Mouse (Mus musculus): Measurements from ENCODE around the gene Swi5. TPM values are rescaled to one million over a fixed set of nuclear protein-coding genes. Genes with fewer than 3 reads are reported as not detected.

Gene Swi5
- polyA plus RNA-seq, 1 experiment from 2014 or later: 140 TPM

DNA sequence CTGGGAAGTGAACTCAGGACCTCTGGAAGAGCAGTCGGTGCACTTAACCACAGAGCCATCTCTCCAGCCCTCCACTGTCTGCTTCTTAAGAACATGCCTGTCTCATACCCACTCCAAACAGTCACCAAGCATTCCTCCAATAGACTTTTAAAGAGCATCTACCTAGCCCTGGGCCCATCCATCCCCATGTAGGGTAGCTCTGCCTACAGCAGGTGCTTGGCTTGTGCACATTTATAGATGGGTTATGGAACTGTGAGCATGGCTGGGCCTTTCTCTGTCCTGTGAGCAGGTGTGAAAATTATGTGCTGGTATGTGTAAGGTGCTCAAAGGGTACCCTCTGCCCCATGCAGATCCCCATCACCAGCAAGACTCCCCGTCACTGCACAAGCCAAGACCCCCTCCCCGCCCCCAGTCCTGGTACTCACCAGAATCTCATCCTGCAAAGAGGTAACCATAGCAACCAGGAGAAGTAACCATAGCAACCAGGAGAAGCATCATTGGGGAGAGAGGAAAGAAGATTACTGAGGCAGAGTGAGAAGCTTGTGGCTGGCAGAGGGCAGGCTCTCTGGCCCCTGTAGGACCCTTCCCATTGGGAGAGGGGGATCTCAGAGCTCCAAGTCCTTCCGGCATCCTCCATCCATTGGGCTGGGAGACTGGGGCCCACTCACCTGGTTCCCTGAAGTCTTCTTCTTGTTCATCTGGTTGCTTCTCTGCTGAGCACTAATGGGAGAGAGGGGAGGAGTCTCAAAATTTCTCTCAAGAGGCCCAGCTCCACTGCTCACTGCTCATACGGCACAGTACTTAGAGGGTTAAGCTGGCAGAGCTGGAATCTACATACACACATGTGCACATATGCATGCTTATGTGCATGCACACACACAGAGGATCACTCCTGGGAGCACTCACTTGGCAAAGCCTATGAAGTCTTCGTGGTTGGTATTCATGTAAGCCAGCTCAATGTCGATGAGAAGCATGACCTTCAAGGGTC is 35.2 kb upstream of the Swi5 start:
- 55% methylated on average over 7 of the region's 7 CpGs for WGBS
- peak; percentile 68 for ATAC-seq (ENCODE audit: low read depth)
- Histone ChIP-seq H3K36me3 (ENCODE audit: control insufficient read depth, insufficient read depth, low read length) (0 out of 2 replicates have a peak, but pooled peaks cover 8% of the 10 kb centered on the region), H3K9me3 (ENCODE audit: control insufficient read depth, low read length) (no peaks in the 10 kb centered on the region), H3K27me3 (ENCODE audit: control insufficient read depth, insufficient read depth, low read length) (no peaks in the 10 kb centered on the region), H3K4me2 (ENCODE audit: low read depth, low read length) (0 out of 2 replicates have a peak overlapping the region, but pooled peaks have one; percentile 6), H3K4me1 (ENCODE audit: control insufficient read depth, insufficient read depth, low read length) (peaks cover 8% of the 10 kb centered on the region; the same call in 1 of the 2 replicates), H3K9ac (replicated peaks; ENCODE audit: low read depth, low read length) (0 out of 2 replicates have a peak overlapping the region, but pooled peaks have one; percentile 21), H3K27ac (ENCODE audit: low read depth, low read length) (peak overlapping the region; percentile 73), H3K4me3 (ENCODE audit: low read depth, low read length) (no peak overlapping the region)

DNA sequence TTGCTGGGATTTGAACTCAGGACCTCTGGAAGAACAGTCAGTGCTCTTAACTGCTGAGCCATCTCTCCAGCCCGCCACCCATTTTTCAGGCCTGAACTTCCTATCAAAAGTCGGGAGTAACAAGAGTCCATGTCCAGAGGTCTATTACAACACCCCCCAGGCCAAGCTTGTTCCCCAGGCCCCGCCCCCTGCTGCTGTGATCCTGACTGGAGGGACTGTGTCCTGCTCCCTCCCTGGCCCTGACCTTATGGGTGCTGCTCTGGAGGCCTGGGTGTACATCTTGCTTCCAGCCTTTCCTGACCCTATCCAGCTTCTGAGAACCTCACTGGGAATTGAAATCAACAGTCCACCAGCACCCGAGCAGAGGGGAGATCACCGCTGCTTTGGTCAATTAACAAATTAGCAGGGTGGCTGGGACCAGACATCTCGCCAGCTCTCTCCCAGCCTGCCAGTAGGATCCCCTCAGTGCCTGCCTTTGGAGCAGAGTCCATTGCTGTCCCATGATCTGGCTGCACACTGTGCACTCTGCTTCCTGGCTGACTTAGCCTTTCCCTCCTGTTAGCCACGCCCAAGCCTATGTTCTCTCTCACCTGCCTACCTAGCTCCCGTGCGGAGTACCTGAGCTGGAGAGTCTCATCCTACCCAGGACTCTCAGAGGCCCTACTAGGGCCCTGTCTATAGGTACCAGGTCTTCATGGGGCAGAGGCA is 33.9 kb upstream of the Swi5 start:
- H3K36me3 ChIP-seq (ENCODE audit: control insufficient read depth, insufficient read depth, low read length): 0 out of 2 replicates have a peak, but pooled peaks cover 8% of the 10 kb centered on the region
- ATAC-seq (ENCODE audit: low read depth): no peak
- 66% methylated on average over 9 of the region's 9 CpGs for WGBS
- H3K4me1 ChIP-seq (ENCODE audit: control insufficient read depth, insufficient read depth, low read length): peaks cover 8% of the 10 kb centered on the region; the same call in 1 of the 2 replicates
- H3K9me3 ChIP-seq (ENCODE audit: control insufficient read depth, low read length): no peaks in the 10 kb centered on the region
- H3K27ac ChIP-seq (ENCODE audit: low read depth, low read length): no peak overlapping the region
- H3K4me3 ChIP-seq (ENCODE audit: low read depth, low read length): no peak overlapping the region
- no peak overlapping the region for H3K9ac ChIP-seq (replicated peaks; ENCODE audit: low read depth, low read length)
- no peak overlapping the region for H3K4me2 ChIP-seq (ENCODE audit: low read depth, low read length)
- no peaks in the 10 kb centered on the region for H3K27me3 ChIP-seq (ENCODE audit: control insufficient read depth, insufficient read depth, low read length)

DNA sequence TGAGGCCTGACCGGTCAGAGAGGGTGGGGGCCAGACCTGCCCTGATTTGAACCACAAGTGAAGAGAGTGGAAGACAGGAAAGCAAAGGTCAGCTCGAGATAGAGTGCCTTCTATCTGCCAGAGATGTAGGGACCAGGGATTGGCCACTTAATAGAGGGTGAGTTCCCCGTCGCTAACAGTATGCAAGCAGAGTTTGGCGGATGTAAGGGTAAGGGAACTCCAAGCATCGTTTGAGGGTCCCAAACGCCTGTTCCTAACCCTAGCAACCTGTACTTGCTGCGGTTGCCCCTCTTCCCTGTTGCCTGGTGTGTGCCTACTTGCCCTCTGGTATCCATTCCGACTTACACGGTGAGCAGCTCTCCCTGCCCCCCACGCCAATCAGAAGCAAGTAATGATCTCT is 32.8 kb upstream of the Swi5 start:
- peaks cover 8% of the 10 kb centered on the region; the same call in 1 of the 2 replicates for H3K4me1 ChIP-seq (ENCODE audit: control insufficient read depth, insufficient read depth, low read length)
- 73% methylated on average over 11 of the region's 11 CpGs for WGBS
- H3K9ac ChIP-seq (replicated peaks; ENCODE audit: low read depth, low read length): no peak overlapping the region
- no peaks in the 10 kb centered on the region for H3K27me3 ChIP-seq (ENCODE audit: control insufficient read depth, insufficient read depth, low read length)
- H3K9me3 ChIP-seq (ENCODE audit: control insufficient read depth, low read length): no peaks in the 10 kb centered on the region
- H3K4me3 ChIP-seq (ENCODE audit: low read depth, low read length): no peak overlapping the region
- no peak for ATAC-seq (ENCODE audit: low read depth)
- peaks cover 14% of the 10 kb centered on the region; the same call in 1 of the 2 replicates for H3K36me3 ChIP-seq (ENCODE audit: control insufficient read depth, insufficient read depth, low read length)
- H3K27ac ChIP-seq (ENCODE audit: low read depth, low read length): no peak overlapping the region
- H3K4me2 ChIP-seq (ENCODE audit: low read depth, low read length): no peak overlapping the region

DNA sequence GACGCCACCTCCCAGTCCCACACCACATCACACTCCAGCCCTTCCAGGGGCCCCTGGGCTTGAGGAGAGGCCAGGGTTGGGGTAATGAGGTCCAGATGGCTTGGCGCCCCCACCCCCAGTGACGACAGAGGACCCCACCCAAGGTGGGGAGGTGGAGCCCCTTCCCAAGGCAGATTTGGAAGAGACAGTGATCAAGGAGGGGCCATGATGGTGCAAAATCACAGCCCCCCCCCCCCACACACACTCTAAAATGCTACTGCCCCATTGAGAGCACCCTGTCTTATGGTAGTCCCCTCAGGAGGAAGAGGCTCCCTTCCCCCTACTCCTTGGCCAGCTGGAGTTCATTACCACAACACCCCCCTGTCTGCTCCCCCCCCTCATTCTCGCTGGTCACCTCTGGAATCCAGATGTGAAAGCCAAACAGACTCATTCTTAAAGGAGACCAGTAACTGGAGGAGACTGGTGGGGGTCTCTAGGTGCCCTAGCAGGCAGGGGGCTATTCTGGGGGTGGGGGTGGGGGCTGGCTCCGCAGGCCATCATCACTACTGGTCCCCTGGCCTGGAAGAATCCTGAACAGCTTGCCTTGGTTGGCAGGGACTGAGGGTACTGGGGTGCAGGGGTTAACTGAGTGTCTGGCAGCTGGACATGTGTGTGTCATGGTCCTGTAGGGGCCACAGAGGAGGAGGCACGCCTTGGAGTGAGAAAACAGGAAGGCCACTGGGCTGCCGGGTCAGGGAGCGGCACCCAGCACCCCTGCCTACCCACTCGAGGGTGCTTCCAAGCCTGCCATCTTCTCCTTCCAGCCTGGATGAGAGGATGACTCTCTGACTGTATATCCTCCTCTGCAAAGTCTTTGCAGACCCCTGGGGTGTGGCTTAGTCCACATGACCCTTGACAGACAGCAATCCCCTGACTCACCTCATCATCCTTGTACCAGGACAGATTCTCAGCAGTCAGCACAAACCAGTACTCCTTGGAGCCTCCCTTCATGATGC is 32.0 kb upstream of the Swi5 start:
- H3K9me3 ChIP-seq (ENCODE audit: control insufficient read depth, low read length): no peaks in the 10 kb centered on the region
- ATAC-seq (ENCODE audit: low read depth): no peak
- peaks cover 8% of the 10 kb centered on the region; the same call in 1 of the 2 replicates for H3K4me1 ChIP-seq (ENCODE audit: control insufficient read depth, insufficient read depth, low read length)
- no peak overlapping the region for H3K27ac ChIP-seq (ENCODE audit: low read depth, low read length)
- no peaks in the 10 kb centered on the region for H3K27me3 ChIP-seq (ENCODE audit: control insufficient read depth, insufficient read depth, low read length)
- H3K36me3 ChIP-seq (ENCODE audit: control insufficient read depth, insufficient read depth, low read length): peaks cover 14% of the 10 kb centered on the region
- H3K9ac ChIP-seq (replicated peaks; ENCODE audit: low read depth, low read length): no peak overlapping the region
- no peak overlapping the region for H3K4me3 ChIP-seq (ENCODE audit: low read depth, low read length)
- 54% methylated on average over 9 of the region's 9 CpGs for WGBS
- H3K4me2 ChIP-seq (ENCODE audit: low read depth, low read length): no peak overlapping the region

DNA sequence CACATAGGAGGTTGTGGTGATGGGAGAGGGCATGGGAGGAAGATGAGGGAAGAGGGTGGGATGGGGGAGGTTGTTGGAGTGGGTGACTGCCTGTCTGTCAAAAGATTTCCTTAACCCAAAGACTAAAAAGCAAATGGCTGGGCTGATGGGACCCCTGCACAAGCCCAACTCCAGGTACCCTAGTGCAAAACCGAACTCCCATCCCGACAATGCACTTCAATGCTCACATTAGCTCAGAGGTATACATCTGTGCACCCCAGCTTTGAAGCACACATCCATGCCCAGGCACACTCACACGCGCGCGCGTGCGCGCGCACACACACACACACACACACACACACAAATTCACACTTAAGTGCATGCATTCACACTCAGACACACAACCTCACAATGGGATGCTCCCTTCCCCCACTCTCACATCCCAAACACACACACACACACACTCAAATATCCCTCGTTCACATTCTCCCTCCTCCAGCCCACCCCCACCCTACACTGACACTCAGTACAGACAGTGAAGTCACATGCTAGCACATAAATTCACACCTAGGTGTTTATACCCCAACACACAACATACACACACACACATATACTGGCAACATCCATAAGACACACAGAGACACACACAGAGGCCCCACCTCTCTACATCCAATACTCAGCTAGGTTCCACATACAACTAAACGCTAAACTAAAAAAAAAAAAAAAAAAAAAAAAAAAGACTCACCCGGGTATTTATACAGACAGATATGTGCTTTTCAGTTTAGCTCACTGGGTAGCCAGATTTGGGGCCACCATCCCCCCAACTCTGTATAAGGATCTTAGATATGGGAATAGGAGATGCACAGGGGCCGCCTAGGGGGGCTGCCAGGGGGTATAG is 31.1 kb upstream of the Swi5 start:
- H3K4me3 ChIP-seq (ENCODE audit: low read depth, low read length): no peak overlapping the region
- no peaks in the 10 kb centered on the region for H3K27me3 ChIP-seq (ENCODE audit: control insufficient read depth, insufficient read depth, low read length)
- 67% methylated on average over 14 of the region's 14 CpGs for WGBS

DNA sequence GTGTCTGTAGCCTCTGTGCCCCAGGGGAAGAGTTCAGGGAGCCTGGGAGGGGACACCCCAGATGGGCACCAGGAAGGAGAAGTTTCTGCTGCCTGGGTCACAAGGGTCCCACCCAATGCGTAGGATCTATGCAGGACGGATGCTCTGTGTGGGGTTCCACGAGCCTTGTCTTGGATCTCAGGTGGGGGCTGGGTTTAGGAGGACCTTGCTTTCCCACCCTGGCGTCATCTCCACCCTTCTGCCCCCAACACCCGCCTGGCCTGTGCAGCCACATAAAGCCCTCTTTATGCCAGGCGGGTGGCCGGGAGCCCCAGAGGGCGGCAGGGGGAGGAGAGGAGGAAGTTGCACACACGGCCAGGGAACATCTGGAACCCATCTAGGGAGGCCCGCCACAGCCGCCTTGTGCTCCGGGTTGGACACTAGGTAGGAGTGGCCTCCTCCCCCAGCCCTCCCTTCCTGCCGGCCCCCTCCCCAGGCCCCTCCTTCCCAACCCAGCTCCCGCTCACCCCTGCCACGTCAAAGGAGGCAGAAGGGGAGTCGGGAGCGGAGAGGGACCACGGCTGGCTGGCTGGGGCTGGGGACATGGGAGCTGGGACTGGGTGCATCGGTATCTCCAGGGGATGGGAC is 30.0 kb upstream of the Swi5 start:
- H3K9me3 ChIP-seq (ENCODE audit: control insufficient read depth, low read length): no peaks in the 10 kb centered on the region
- H3K4me1 ChIP-seq (ENCODE audit: control insufficient read depth, insufficient read depth, low read length): peaks cover 4% of the 10 kb centered on the region; the same call in 1 of the 2 replicates
- peak; percentile 25; the same call in 1 of the 2 replicates for ATAC-seq (ENCODE audit: low read depth)
- H3K27me3 ChIP-seq (ENCODE audit: control insufficient read depth, insufficient read depth, low read length): no peaks in the 10 kb centered on the region
- H3K36me3 ChIP-seq (ENCODE audit: control insufficient read depth, insufficient read depth, low read length): peaks cover 16% of the 10 kb centered on the region
- H3K4me3 ChIP-seq (ENCODE audit: low read depth, low read length): peak overlapping the region; percentile 9; the same call in 1 of the 2 replicates
- peak overlapping the region; percentile 22; the same call in 1 of the 2 replicates for H3K4me2 ChIP-seq (ENCODE audit: low read depth, low read length)
- 10% methylated on average over 19 of the region's 19 CpGs for WGBS
- H3K9ac ChIP-seq (replicated peaks; ENCODE audit: low read depth, low read length): 0 out of 2 replicates have a peak overlapping the region, but pooled peaks have one; percentile 0
- H3K27ac ChIP-seq (ENCODE audit: low read depth, low read length): peak overlapping the region; percentile 12; the same call in 1 of the 2 replicates

More for the DNA sequence above, 31.1 kb upstream of the Swi5 start:
- no peaks in the 10 kb centered on the region for H3K9me3 ChIP-seq (ENCODE audit: control insufficient read depth, low read length)
- peaks cover 16% of the 10 kb centered on the region for H3K36me3 ChIP-seq (ENCODE audit: control insufficient read depth, insufficient read depth, low read length)
- no peak for ATAC-seq (ENCODE audit: low read depth)
- H3K4me2 ChIP-seq (ENCODE audit: low read depth, low read length): peak overlapping the region; percentile 22; the same call in 1 of the 2 replicates
- H3K27ac ChIP-seq (ENCODE audit: low read depth, low read length): no peak overlapping the region
- peaks cover 8% of the 10 kb centered on the region; the same call in 1 of the 2 replicates for H3K4me1 ChIP-seq (ENCODE audit: control insufficient read depth, insufficient read depth, low read length)
- H3K9ac ChIP-seq (replicated peaks; ENCODE audit: low read depth, low read length): 0 out of 2 replicates have a peak overlapping the region, but pooled peaks have one; percentile 0

DNA sequence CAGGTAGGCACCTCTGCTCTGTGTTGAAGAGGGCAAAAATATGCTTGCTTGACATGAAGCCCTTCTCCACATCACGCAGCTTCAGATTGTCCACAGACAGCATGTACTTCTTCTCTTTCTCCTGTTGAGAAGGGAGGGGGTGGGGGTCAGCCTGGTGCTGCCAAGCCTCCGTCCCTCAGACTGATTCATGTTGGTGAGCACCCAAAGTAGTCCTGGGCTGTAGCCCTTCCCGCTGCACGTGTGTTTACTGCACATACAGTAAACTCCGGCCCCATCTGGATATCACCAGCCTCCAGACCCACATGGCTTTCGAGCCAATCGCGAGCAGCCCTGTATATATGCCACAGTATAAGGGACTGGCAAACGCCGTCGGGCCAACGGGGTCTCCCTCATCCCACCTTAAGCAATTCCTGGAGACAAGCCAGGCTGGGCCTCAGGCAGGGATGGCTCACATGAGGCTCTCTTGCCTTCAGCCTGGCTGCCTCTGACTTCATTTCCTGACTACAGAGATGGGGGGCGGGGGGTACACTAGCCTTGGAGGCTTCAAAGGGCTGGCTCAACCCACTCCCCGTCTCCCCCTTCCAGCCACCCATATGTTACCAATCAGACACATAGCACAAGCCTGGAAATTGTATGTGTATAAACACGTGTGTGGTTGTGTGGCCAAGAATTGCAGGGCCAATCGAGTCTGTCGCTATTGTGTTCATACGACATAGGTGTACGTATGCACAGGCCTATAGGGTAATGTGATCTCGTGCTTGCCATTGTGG is 29.2 kb upstream of the Swi5 start:
- Histone ChIP-seq H3K27ac (ENCODE audit: low read depth, low read length) (no peak overlapping the region), H3K9ac (replicated peaks; ENCODE audit: low read depth, low read length) (no peak overlapping the region), H3K36me3 (ENCODE audit: control insufficient read depth, insufficient read depth, low read length) (peaks cover 16% of the 10 kb centered on the region), H3K9me3 (ENCODE audit: control insufficient read depth, low read length) (no peaks in the 10 kb centered on the region), H3K4me2 (ENCODE audit: low read depth, low read length) (no peak overlapping the region), H3K27me3 (ENCODE audit: control insufficient read depth, insufficient read depth, low read length) (peaks cover under 1% of the 10 kb centered on the region; the same call in 1 of the 2 replicates), H3K4me1 (ENCODE audit: control insufficient read depth, insufficient read depth, low read length) (peaks cover 4% of the 10 kb centered on the region; the same call in 1 of the 2 replicates), H3K4me3 (ENCODE audit: low read depth, low read length) (no peak overlapping the region)
- ATAC-seq (ENCODE audit: low read depth): no peak
- 73% methylated on average over 20 of the region's 20 CpGs for WGBS

Measured in neural tube, embryonic 14.5 days (tissue).